Mouse (Mus musculus) limb, embryonic 14.5 days (tissue): Measurements from ENCODE around the gene Gtf2f2. TPM values are rescaled to one million over a fixed set of nuclear protein-coding genes. Genes with fewer than 3 reads are reported as not detected.

ENCODE experiments used
- ATAC-seq: fragments of 200-750 bp; cut with Nextera tagmentation; 2 replicates; pipeline ENCODE4 v1.8.0; 2017; ENCODE audit warnings: low read depth, moderate number of reproducible peaks, moderate TSS enrichment; ENCODE audit not compliant: low FRiP score
- DNase-seq: peaks from one replicate; pipeline ENCODE4 v3.0.0-alpha.2; 2015; ENCODE audit warnings: low spot score
- H3K27ac ChIP-seq: fragments of 300-500 bp; sonication (generic); replicated peaks from 2 replicates; pipeline ENCODE4 v1.5.1; 2014; ENCODE audit warnings: low read depth, mild to moderate bottlenecking, low read length, moderate library complexity, mixed read lengths
- H3K27me3 ChIP-seq: fragments of 300-500 bp; sonication (generic); 2 replicates; pipeline ENCODE4 v1.6.1; 2014; ENCODE audit warnings: low read length, mixed read lengths; ENCODE audit not compliant: control insufficient read depth, insufficient read depth
- H3K36me3 ChIP-seq: fragments of 300-500 bp; sonication (generic); 2 replicates; pipeline ENCODE4 v1.6.1; 2014; ENCODE audit warnings: mild to moderate bottlenecking, low read length, moderate library complexity, mixed read lengths; ENCODE audit not compliant: control insufficient read depth, insufficient read depth
- H3K4me1 ChIP-seq: fragments of 300-500 bp; sonication (generic); 2 replicates; pipeline ENCODE4 v1.6.1; 2014; ENCODE audit warnings: antibody characterized with exemption, low read length, mixed read lengths; ENCODE audit not compliant: control insufficient read depth, insufficient read depth
- H3K4me2 ChIP-seq: fragments of 300-500 bp; sonication (generic); replicated peaks from 2 replicates; pipeline ENCODE4 v1.6.1; 2014; ENCODE audit warnings: low read depth, mild to moderate bottlenecking, low read length, moderate library complexity; ENCODE audit not compliant: severe bottlenecking
- H3K4me3 ChIP-seq: fragments of 300-500 bp; sonication (generic); replicated peaks from 2 replicates; pipeline ENCODE4 v1.5.1; 2014; ENCODE audit warnings: low read length
- H3K9ac ChIP-seq: fragments of 300-500 bp; sonication (generic); 2 replicates; pipeline ENCODE4 v1.6.1; 2014; ENCODE audit warnings: mild to moderate bottlenecking, low read depth, low read length, moderate library complexity; ENCODE audit not compliant: severe bottlenecking
- H3K9me3 ChIP-seq: fragments of 300-500 bp; sonication (generic); 2 replicates; pipeline ENCODE4 v1.6.1; 2016; ENCODE audit warnings: low read length; ENCODE audit not compliant: control insufficient read depth
- POLR2A ChIP-seq: fragments of 200-500 bp; IDR thresholded peaks from 2 replicates; pipeline ENCODE4 v1.8.0; 2012; ENCODE audit warnings: inconsistent platforms, mild to moderate bottlenecking, moderate library complexity, borderline replicate concordance; ENCODE audit not compliant: insufficient read depth, insufficient read length; ENCODE audit errors: extremely low read depth
- WGBS: fragments of 180-500 bp; shearing (Covaris S2); extraction: QIAGEN DNeasy Blood & Tissue Kit; methylation state at CpG from one replicate; pipeline ENCODE4 v1.1.7; 2014; 5-methylcytosine and 5-hydroxymethylcytosine counted together
- polyA plus RNA-seq, 2 experiments: library from polyadenylated mRNA; depleted of rRNA in 1 of 2; stranded (reverse) in 1 of 2; unstranded in 1 of 2; fragments of >200 nt; fragmentation: Nextera tagmentation in 1 of 2; extraction: Ambion mirVana in 1 of 2; gene quantifications; 2 replicates each; pipeline versions ENCODE4 v1.2.1 to v1.2.3; 2012 to 2014

Gene Gtf2f2
- polyA plus RNA-seq, 2 experiments = 22.1 to 34.7 TPM

DNA sequence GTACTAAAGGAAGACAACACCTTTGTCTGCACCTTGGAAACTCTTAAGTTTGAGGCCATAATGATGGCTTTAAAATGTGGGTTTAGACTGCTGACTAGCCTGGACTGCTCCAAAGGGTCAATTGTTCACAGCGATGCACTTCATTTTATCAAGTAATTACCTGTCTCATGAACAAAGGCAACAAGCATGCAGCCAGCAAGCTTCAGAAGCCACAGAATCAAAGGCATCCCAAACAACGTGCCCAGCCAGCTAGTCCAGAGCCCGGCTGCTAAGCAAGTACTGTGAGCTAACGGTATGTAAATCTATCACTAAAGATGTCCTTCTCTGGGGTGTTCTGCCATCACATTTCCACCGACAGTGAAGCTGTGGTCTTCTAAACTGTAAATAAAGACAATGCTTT is 47.5 kb downstream of the Gtf2f2 start:
- Histone ChIP-seq H3K36me3 (no peaks in the 10 kb centered on the region), H3K9ac (no peak overlapping the region), H3K27me3 (no peaks in the 10 kb centered on the region), H3K27ac (no peak overlapping the region), H3K9me3 (no peaks in the 10 kb centered on the region), H3K4me2 (0 out of 2 replicates have a peak overlapping the region, but pooled peaks have one; percentile 11), H3K4me3 (peak overlapping the region; percentile 10; the same call in 1 of the 2 replicates), H3K4me1 (peaks cover 18% of the 10 kb centered on the region)
- TF ChIP-seq POLR2A = no peak
- 50% methylated on average over 5 of the region's 5 CpGs for WGBS
- no peak for DNase-seq
- ATAC-seq = no peak

DNA sequence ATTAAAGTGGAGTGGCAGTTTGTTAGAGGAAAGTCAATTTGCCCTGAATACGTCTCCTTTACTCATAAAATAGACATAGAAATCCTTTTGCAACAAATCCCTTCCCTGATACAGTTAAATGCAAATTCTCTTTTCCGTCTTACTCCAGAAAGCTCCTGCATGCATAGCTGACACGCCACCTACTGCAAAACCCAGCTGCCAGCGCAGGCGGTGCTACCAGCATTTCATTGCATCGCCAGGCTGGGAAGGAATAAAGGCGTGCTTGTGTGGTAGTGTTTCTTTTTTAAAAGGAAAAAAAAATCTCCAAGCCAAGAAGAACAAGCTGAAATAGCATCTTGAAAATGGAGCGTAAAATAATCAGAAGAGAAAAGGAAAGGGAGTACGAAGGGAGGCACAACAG is 48.4 kb downstream of the Gtf2f2 start:
- 64% methylated on average over 9 of the region's 9 CpGs for WGBS
- H3K36me3 ChIP-seq = no peaks in the 10 kb centered on the region
- no peak overlapping the region for H3K27ac ChIP-seq
- no peak for TF ChIP-seq POLR2A
- H3K9ac ChIP-seq = no peak overlapping the region
- no peak for DNase-seq
- no peak overlapping the region for H3K4me2 ChIP-seq
- H3K4me3 ChIP-seq = peak overlapping the region; percentile 10
- no peaks in the 10 kb centered on the region for H3K27me3 ChIP-seq
- no peaks in the 10 kb centered on the region for H3K9me3 ChIP-seq
- peaks cover 16% of the 10 kb centered on the region for H3K4me1 ChIP-seq
- no peak for ATAC-seq

DNA sequence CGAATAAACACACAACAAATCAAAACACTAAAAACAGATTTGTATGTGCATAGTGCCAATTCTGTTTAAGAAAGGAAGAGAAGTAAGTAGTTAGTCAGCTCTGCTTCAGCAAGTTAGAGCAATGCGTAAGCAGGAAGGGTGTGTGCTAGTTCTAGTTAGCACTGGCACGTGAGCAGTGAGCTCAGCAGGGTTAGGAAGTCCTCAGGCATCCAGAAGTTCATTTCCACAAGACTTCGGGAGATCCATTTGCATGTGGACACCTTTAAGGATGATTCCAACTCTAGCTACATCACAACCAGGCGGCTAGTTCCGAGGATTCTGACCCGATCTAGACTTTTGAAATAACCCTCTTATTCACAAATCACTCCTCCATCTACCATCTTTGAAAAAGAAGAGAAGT is 55.9 kb downstream of the Gtf2f2 start, which contains the start of gene Kctd4:
Gene Kctd4, plus strand, starts transcription at position 244 of the 400 bp plus-strand sequence.
- no peak for ATAC-seq
- H3K27me3 ChIP-seq = no peaks in the 10 kb centered on the region
- no peaks in the 10 kb centered on the region for H3K36me3 ChIP-seq
- no peak for DNase-seq
- H3K27ac ChIP-seq = no peak within 1 kb of the TSS
- H3K4me3 ChIP-seq = no peak within 1 kb of the TSS
- H3K4me1 ChIP-seq = peaks cover 3% of the 10 kb centered on the region; the same call in 1 of the 2 replicates
- no peak within 1 kb of the TSS for H3K4me2 ChIP-seq
- H3K9ac ChIP-seq = no peak within 1 kb of the TSS
- no peak for TF ChIP-seq POLR2A
- WGBS = 86% methylated on average over 7 of the region's 7 CpGs
- H3K9me3 ChIP-seq = no peaks in the 10 kb centered on the region

DNA sequence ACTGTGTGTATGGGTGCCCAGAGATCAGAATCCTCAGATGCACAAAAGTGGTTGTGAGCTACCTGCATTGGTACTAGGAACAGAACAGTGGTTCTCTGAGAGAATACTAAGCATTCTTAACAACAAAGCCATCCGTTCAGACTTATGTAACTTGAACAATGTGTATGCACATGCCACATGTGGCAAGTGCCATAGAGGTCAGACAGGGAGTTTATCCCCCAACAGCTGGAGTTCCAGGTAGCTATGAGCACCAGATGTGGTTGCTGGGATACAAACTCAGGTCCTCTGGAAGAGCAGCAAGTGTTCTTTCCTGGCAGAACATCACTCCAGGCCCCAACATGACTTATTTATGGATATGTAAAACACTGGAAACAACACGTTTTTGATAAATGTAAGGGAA is 57.7 kb downstream of the Gtf2f2 start:
- H3K9ac ChIP-seq = no peak overlapping the region
- H3K27ac ChIP-seq = no peak overlapping the region
- H3K4me3 ChIP-seq = no peak overlapping the region
- no peak for ATAC-seq
- peaks cover 3% of the 10 kb centered on the region; the same call in 1 of the 2 replicates for H3K4me1 ChIP-seq
- no peak for DNase-seq
- no peak for TF ChIP-seq POLR2A
- H3K36me3 ChIP-seq = no peaks in the 10 kb centered on the region
- no peak overlapping the region for H3K4me2 ChIP-seq
- no peaks in the 10 kb centered on the region for H3K27me3 ChIP-seq
- 30% methylated on average over 2 of the region's 2 CpGs for WGBS
- no peaks in the 10 kb centered on the region for H3K9me3 ChIP-seq

DNA sequence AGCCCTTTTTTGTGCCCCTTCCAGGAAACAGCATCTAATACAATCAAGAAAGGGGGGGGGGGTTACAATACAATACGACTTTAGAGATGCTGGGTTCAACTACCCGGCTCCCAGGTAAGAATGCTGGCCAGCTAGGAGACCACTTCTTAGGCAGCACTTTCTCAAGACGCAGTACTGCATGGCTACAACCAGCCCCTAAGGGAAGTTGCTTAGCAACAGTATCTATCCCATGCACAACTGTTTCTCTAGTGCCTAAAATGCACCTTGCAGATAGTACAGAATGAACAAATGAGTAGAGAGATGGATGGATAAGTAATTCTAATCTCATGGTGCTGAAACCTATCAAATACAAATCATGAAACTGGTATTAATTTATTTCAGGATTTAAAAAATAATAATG is 63.0 kb downstream of the Gtf2f2 start:
- Histone ChIP-seq H3K4me2 (no peak overlapping the region), H3K4me1 (no peaks in the 10 kb centered on the region), H3K4me3 (no peak overlapping the region), H3K27me3 (no peaks in the 10 kb centered on the region), H3K9ac (no peak overlapping the region), H3K36me3 (no peaks in the 10 kb centered on the region; the same call in 1 of the 2 replicates), H3K9me3 (no peaks in the 10 kb centered on the region), H3K27ac (no peak overlapping the region)
- ATAC-seq = no peak
- no peak for TF ChIP-seq POLR2A
- 78% methylated on average over 3 of the region's 3 CpGs for WGBS
- no peak for DNase-seq

DNA sequence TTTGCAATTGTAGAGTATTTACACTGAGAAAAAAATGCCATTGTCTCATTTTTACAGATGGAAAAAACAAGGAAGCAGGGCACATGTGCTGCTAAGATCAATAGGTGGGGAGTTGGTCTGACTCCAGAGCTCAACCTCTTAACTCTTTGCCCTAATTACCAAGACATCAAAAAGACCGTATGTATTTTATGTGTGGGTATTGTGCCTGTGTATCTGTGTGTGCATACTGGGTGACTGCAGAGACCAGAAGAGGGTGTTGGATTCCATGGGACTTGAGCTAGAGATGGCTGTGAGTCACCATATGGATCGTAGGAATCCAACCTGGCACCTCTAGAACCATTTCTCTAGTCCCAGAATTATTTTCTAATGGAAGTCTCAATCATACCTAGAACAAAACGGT is 68.3 kb downstream of the Gtf2f2 start:
- Histone ChIP-seq H3K4me1 (no peaks in the 10 kb centered on the region), H3K4me2 (no peak overlapping the region), H3K36me3 (no peaks in the 10 kb centered on the region; the same call in 1 of the 2 replicates), H3K27ac (no peak overlapping the region), H3K27me3 (no peaks in the 10 kb centered on the region), H3K9me3 (no peaks in the 10 kb centered on the region), H3K4me3 (no peak overlapping the region), H3K9ac (no peak overlapping the region)
- WGBS = 89% methylated on average over 3 of the region's 3 CpGs
- no peak for TF ChIP-seq POLR2A
- ATAC-seq (no peak), DNase-seq (no peak)
